Mouse (Mus musculus) myocyte (in vitro differentiated cells): Measurements from ENCODE around the gene Uvrag. TPM values are rescaled to one million over a fixed set of nuclear protein-coding genes. Genes with fewer than 3 reads are reported as not detected.

Experiments
- H3K27me3 ChIP-seq: one replicate; pipeline ENCODE4 v1.6.1; 2011; ENCODE audit not compliant: control insufficient read depth, insufficient read depth, insufficient read length
- H3K36me3 ChIP-seq: one replicate; pipeline ENCODE4 v1.6.1; 2011; ENCODE audit not compliant: control insufficient read depth, insufficient read depth
- H3K4me2 ChIP-seq: one replicate; pipeline ENCODE4 v1.6.1; 2011; ENCODE audit warnings: low read depth, control low read depth
- H3K4me3 ChIP-seq: one replicate; pipeline ENCODE4 v1.5.1; 2011; ENCODE audit warnings: mild to moderate bottlenecking, control low read depth, moderate library complexity
- H3K79me2 ChIP-seq: one replicate; pipeline ENCODE4 v1.6.1; 2011; ENCODE audit not compliant: control insufficient read depth, insufficient read depth
- H3ac ChIP-seq: one replicate; pipeline ENCODE4 v1.6.1; 2011; ENCODE audit not compliant: control insufficient read depth, insufficient read length
- CEBPB ChIP-seq: IDR thresholded peaks from 2 replicates; pipeline ENCODE4 v1.6.1; 2011; ENCODE audit warnings: mild to moderate bottlenecking, moderate library complexity; ENCODE audit not compliant: poor library complexity, insufficient read depth, severe bottlenecking
- E2F4 ChIP-seq: IDR thresholded peaks from one replicate; pipeline ENCODE4 v1.6.1; 2011; ENCODE audit warnings: mild to moderate bottlenecking, control low read depth, moderate library complexity; ENCODE audit not compliant: insufficient read depth
- MAX ChIP-seq: IDR thresholded peaks from one replicate; pipeline ENCODE4 v1.6.1; 2011; ENCODE audit warnings: low read depth, mild to moderate bottlenecking, control low read depth
- MYOD1 ChIP-seq, 3 experiments: IDR thresholded peaks; one replicate each; pipeline ENCODE4 v1.6.1; 2011; ENCODE audit warnings: control low read depth in 2 of 3, low read depth in 2 of 3, mild to moderate bottlenecking in 2 of 3, moderate library complexity in 1 of 3; ENCODE audit not compliant: insufficient read length in 2 of 3, control insufficient read depth in 1 of 3
- MYOG ChIP-seq, 3 experiments: IDR thresholded peaks; one replicate each; pipeline ENCODE4 v1.6.1; 2011; ENCODE audit warnings: control low read depth in 2 of 3, low read depth in 2 of 3, mild to moderate bottlenecking in 2 of 3; ENCODE audit not compliant: insufficient read length in 2 of 3, control insufficient read depth in 1 of 3, insufficient read depth in 1 of 3
- POLR2A ChIP-seq: IDR thresholded peaks from one replicate; pipeline ENCODE4 v1.6.1; 2011; ENCODE audit warnings: low read depth, mild to moderate bottlenecking, control low read depth, moderate library complexity; ENCODE audit not compliant: insufficient read length
- POLR2AphosphoS2 ChIP-seq: IDR thresholded peaks from one replicate; pipeline ENCODE4 v1.6.1; 2011; ENCODE audit warnings: low read depth, control low read depth; ENCODE audit not compliant: insufficient read length
- REST ChIP-seq: IDR thresholded peaks from one replicate; pipeline ENCODE4 v1.6.1; 2011; ENCODE audit warnings: mild to moderate bottlenecking, control low read depth, moderate library complexity; ENCODE audit not compliant: insufficient read depth, insufficient read length
- SRF ChIP-seq: IDR thresholded peaks from one replicate; pipeline ENCODE4 v1.6.1; 2011; ENCODE audit warnings: low read depth; ENCODE audit not compliant: control insufficient read depth, insufficient read length
- TCF12 ChIP-seq: IDR thresholded peaks from one replicate; pipeline ENCODE4 v1.6.1; 2011; ENCODE audit warnings: mild to moderate bottlenecking, control low read depth; ENCODE audit not compliant: poor library complexity, insufficient read depth, severe bottlenecking
- TCF3 ChIP-seq: IDR thresholded peaks from one replicate; pipeline ENCODE4 v1.6.1; 2011; ENCODE audit warnings: low read depth, control low read depth; ENCODE audit not compliant: insufficient read length
- USF1 ChIP-seq: IDR thresholded peaks from one replicate; pipeline ENCODE4 v1.6.1; 2011; ENCODE audit warnings: low read depth, mild to moderate bottlenecking, control low read depth, moderate library complexity
- polyA plus RNA-seq: library from polyadenylated mRNA; unstranded; fragments of >200 nt; fragmentation: generic; extraction: Trizol; gene quantifications from one replicate; pipeline ENCODE4 v1.2.1, GENCODE M21; 2012; ENCODE audit warnings: missing spikeins

Uvrag gene
- polyA plus RNA-seq, 1 experiment: 9.0 TPM

GRCm38 (mm10) chr7:99156737-99157136 lies 15.8 kb upstream of the Uvrag start:
- no peaks in the 10 kb centered on the region for H3K27me3 ChIP-seq
- H3ac ChIP-seq: no peak overlapping the region
- no peak overlapping the region for H3K4me3 ChIP-seq
- H3K36me3 ChIP-seq: no peaks in the 10 kb centered on the region
- TF ChIP-seq REST (no peak), SRF (no peak), CEBPB (no peak), USF1 (no peak), E2F4 (no peak), TCF12 (no peak), POLR2A (no peak), TCF3 (no peak), MAX (no peak), MYOG (IDR thresholded peaks at IDR 0.05; ENCODE audit: control insufficient read depth in 1 of 3, insufficient read depth in 1 of 3, insufficient read length in 2 of 3, low read depth in 2 of 3) (no peak), POLR2AphosphoS2 (no peak), MYOD1 (IDR thresholded peaks at IDR 0.05; ENCODE audit: control insufficient read depth in 1 of 3, insufficient read length in 2 of 3, low read depth in 2 of 3) (no peak)
- no peaks in the 10 kb centered on the region for H3K79me2 ChIP-seq
- no peak overlapping the region for H3K4me2 ChIP-seq

DNA sequence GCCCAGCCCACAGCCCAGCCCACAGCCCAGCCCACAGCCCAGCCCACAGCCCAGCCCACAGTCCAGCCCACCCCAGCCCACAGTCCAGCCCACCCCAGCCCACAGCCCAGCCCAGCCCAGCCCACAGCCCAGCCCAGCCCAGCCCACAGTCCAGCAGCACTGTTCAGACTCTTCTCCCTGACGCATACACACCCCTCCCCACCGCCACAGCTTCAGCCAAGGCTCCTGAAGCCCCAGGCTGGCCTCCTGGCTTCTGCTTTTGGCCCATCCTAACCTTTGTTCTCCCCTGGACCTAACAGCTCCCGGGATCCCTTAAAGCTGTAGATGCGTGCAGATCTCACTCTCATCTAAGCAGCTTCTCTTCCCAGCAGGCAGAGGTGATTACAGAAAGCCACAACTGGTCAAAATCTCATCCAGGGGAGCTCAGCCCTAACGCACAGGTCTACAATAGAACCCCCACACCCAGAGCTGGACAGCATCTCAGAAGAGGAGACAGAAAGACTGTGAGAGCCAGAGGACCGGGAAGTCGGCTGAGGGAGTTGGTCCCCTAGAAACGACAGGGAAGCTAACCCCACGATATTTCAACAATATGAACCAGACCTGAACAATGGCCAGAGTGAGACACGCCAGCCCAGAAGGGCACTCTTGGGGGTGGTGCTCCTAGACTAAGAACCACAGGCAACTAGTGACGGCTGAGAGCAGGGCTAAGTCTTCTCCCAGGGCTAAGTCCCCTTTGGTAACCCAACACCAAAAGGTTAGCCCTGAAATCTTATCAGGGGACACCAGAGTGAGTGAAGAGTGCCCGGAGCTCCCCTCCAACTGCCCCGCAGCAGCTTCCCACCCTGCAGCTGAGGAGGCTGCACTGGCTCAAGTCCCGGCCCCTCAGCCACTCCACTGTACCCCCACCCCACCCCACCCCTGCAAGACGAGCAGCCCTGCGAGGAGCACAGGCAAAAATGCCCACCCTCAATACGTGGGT lies 14.7 kb upstream of the Uvrag start:
- no peak overlapping the region for H3K4me3 ChIP-seq

GRCm38 (mm10) chr7:99154648-99155151 lies 13.8 kb upstream of the Uvrag start:
- no peak overlapping the region for H3ac ChIP-seq
- H3K79me2 ChIP-seq: no peaks in the 10 kb centered on the region
- TF ChIP-seq SRF (no peak), REST (no peak), E2F4 (no peak), MYOG (IDR thresholded peaks at IDR 0.05; ENCODE audit: control insufficient read depth in 1 of 3, insufficient read depth in 1 of 3, insufficient read length in 2 of 3, low read depth in 2 of 3) (no peak), MYOD1 (IDR thresholded peaks at IDR 0.05; ENCODE audit: control insufficient read depth in 1 of 3, insufficient read length in 2 of 3, low read depth in 2 of 3) (no peak), POLR2AphosphoS2 (no peak), TCF3 (no peak), POLR2A (no peak), USF1 (no peak), CEBPB (no peak), TCF12 (no peak), MAX (no peak)
- H3K27me3 ChIP-seq: no peaks in the 10 kb centered on the region
- H3K4me2 ChIP-seq: no peak overlapping the region
- no peak overlapping the region for H3K4me3 ChIP-seq
- H3K36me3 ChIP-seq: no peaks in the 10 kb centered on the region

More for the DNA sequence above, 14.7 kb upstream of the Uvrag start:
- no peaks in the 10 kb centered on the region for H3K27me3 ChIP-seq
- H3ac ChIP-seq: no peak overlapping the region
- no peaks in the 10 kb centered on the region for H3K36me3 ChIP-seq
- no peak for TF ChIP-seq SRF
- no peak for TF ChIP-seq MYOD1 (IDR thresholded peaks at IDR 0.05; ENCODE audit: control insufficient read depth in 1 of 3, insufficient read length in 2 of 3, low read depth in 2 of 3)
- no peak for TF ChIP-seq REST
- no peak for TF ChIP-seq TCF3
- TF ChIP-seq POLR2AphosphoS2: no peak
- TF ChIP-seq CEBPB: no peak
- TF ChIP-seq E2F4: no peak
- no peak for TF ChIP-seq MAX
- TF ChIP-seq MYOG (IDR thresholded peaks at IDR 0.05; ENCODE audit: control insufficient read depth in 1 of 3, insufficient read depth in 1 of 3, insufficient read length in 2 of 3, low read depth in 2 of 3): no peak
- no peak for TF ChIP-seq TCF12
- peak overlapping the region; percentile 35 for H3K4me2 ChIP-seq
- no peaks in the 10 kb centered on the region for H3K79me2 ChIP-seq

DNA sequence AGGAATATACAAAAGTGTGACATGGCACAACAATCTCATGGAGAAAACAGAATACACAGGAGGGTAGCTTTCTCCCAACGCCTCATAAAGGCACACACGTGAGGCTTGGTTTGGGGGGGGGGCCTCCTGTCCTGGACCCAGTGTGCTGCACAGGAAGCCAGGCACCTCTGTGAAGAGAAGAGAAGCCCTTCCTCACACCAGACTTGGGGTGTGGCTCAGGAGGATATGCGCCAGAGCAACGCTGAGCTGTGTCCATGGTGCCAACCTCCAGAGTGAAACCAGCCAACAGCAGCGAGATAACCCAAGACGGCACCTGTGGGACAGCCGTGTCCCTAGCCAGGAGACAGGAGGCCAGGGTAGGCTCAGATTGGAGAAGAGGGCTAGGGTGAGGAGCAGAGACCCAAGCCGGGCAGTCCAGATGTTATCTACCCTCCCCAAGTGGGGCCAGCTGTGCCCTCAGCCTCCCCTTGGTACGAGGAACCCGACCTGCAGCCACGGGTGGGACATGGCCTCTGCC lies 12.8 kb upstream of the Uvrag start:
- H3K4me3 ChIP-seq: no peak overlapping the region
- H3K79me2 ChIP-seq: no peaks in the 10 kb centered on the region
- H3K27me3 ChIP-seq: no peaks in the 10 kb centered on the region
- TF ChIP-seq TCF3 (no peak), CEBPB (no peak), POLR2A (no peak), TCF12 (no peak), REST (no peak), MYOD1 (IDR thresholded peaks at IDR 0.05; ENCODE audit: control insufficient read depth in 1 of 3, insufficient read length in 2 of 3, low read depth in 2 of 3) (no peak), USF1 (no peak), SRF (no peak), POLR2AphosphoS2 (no peak), MYOG (IDR thresholded peaks at IDR 0.05; ENCODE audit: control insufficient read depth in 1 of 3, insufficient read depth in 1 of 3, insufficient read length in 2 of 3, low read depth in 2 of 3) (no peak), E2F4 (no peak), MAX (no peak)
- H3K36me3 ChIP-seq: no peaks in the 10 kb centered on the region
- no peak overlapping the region for H3K4me2 ChIP-seq
- H3ac ChIP-seq: no peak overlapping the region
